ENCODE assay signal across 22 mouse cellular contexts in the genomic region with DNA sequence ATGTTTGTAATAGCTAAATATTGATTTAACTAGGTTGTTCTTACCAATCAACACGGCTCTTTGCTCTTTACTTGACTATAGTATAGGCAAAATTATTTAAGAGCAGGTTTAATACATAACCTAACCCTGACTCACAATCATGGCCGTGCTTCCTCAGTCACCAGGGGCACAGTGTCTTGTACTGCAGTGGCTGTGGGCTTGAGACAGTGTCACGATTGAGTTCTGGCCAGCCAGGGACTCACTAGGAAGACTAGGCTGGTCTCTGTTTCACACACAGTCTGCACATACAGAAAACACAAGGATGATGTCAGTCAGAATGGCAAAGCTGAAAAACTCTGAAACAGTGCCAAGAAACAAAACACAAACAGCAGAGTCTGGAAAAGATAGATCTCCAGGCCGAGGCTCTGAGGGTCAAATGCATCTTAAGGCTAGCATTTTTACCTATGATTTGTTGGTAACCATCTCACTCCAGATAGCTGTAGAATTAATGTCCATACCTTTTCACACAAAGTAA. TPM values are rescaled to one million over a fixed set of nuclear protein-coding genes. Genes with fewer than 3 reads are reported as not detected.
DNase-seq lines count a peak whose midpoint lies in the region; ATAC-seq and TF ChIP-seq lines count a peak whose summit lies in the region.
"Had no signal": no experiment of that assay in that cellular context is flagged by ENCODE, and none has a peak within 500 bp of the region (broad histone marks: within the 10 kb centered on the region; RNA-seq: fewer than 3 reads in every experiment).

No protein-coding gene starts in this region.

- DNase-seq in cerebellum, adult 8-10 months, result peak; percentile 11
- DNase-seq in cerebellum, postnatal 4 days (ENCODE audit: low spot score in 2 of 2), result no peak
- peak; percentile 3 for DNase-seq in forebrain, postnatal 0 days
- no peak for DNase-seq in heart, postnatal 14 days
- peak; percentile 4 for DNase-seq in midbrain, embryonic 14.5 days
- DNase-seq: adrenal gland, adult 8-10 months; cerebellum, adult 11-12 months; gastrocnemius, postnatal 14 days; heart, postnatal 36 days; kidney, adult 18-20 months; layer of hippocampus, postnatal 36 days; liver, embryonic 13.5 days; right cerebral cortex, postnatal 25 days had no signal

- no peak overlapping the region for H3K4me3 ChIP-seq in forebrain, postnatal 0 days (ENCODE audit: low read depth, low read length)
- no peak overlapping the region for H3K4me3 ChIP-seq in forebrain, embryonic 16.5 days (replicated peaks; ENCODE audit: low read length)
- no peak overlapping the region for H3K4me3 ChIP-seq in heart, embryonic 16.5 days (ENCODE audit: low read length)
- H3K4me3 ChIP-seq in midbrain, embryonic 14.5 days (replicated peaks; ENCODE audit: low read depth, low read length), result no peak overlapping the region
- H3K4me3 ChIP-seq in midbrain, embryonic 15.5 days, result no peak overlapping the region
- H3K4me3 ChIP-seq: embryonic facial prominence, embryonic 13.5 days; layer of hippocampus, adult 2 months; limb, embryonic 13.5 days; liver, embryonic 13.5 days; lung, embryonic 15.5 days; megakaryocyte, embryonic 14.5 days had no signal

- ATAC-seq in forebrain, postnatal 0 days, result no peak
- no peak for ATAC-seq in forebrain, embryonic 16.5 days
- ATAC-seq in heart, embryonic 16.5 days (replicated peaks; ENCODE audit: extremely low read depth, insufficient read depth, low FRiP score), result 0 out of 2 replicates have a peak, but pooled peaks have one; percentile 45
- ATAC-seq in midbrain, embryonic 14.5 days (ENCODE audit: low FRiP score, low TSS enrichment), result no peak
- ATAC-seq in midbrain, embryonic 15.5 days (replicated peaks), result no peak

- no peak overlapping the region for H3K4me2 ChIP-seq in forebrain, postnatal 0 days (ENCODE audit: low read depth)
- no peak overlapping the region for H3K4me2 ChIP-seq in forebrain, embryonic 16.5 days (ENCODE audit: low read length)
- no peak overlapping the region for H3K4me2 ChIP-seq in heart, embryonic 16.5 days (ENCODE audit: low read depth, low read length)
- no peak overlapping the region for H3K4me2 ChIP-seq in midbrain, embryonic 14.5 days (ENCODE audit: low read length)
- H3K4me2 ChIP-seq in midbrain, embryonic 15.5 days, result no peak overlapping the region
- H3K4me2 ChIP-seq: embryonic facial prominence, embryonic 13.5 days; limb, embryonic 13.5 days; liver, embryonic 13.5 days; lung, embryonic 15.5 days had no signal

- 63% methylated on average over 4 of the region's 4 CpGs for WGBS in forebrain, postnatal 0 days
- WGBS in forebrain, embryonic 16.5 days, result 53% methylated on average over 4 of the region's 4 CpGs
- 48% methylated on average over 4 of the region's 4 CpGs for WGBS in heart, embryonic 16.5 days
- 87% methylated on average over 4 of the region's 4 CpGs for WGBS in midbrain, embryonic 14.5 days
- WGBS in midbrain, embryonic 15.5 days, result 85% methylated on average over 4 of the region's 4 CpGs

- intact Hi-C loops in heart, postnatal 14 days (cut with DNase I), result no loop called here

- no peaks in the 10 kb centered on the region for H3K9me3 ChIP-seq in forebrain, postnatal 0 days (ENCODE audit: low read length)
- H3K9me3 ChIP-seq in forebrain, embryonic 16.5 days (ENCODE audit: control insufficient read depth, low read length), result no peaks in the 10 kb centered on the region
- peaks cover 5% of the 10 kb centered on the region; the same call in 1 of the 2 replicates for H3K9me3 ChIP-seq in heart, embryonic 16.5 days (replicated peaks; ENCODE audit: control insufficient read depth, low read length)
- H3K9me3 ChIP-seq in midbrain, embryonic 14.5 days (ENCODE audit: control insufficient read depth, low read length), result no peaks in the 10 kb centered on the region
- H3K9me3 ChIP-seq in midbrain, embryonic 15.5 days, result no peaks in the 10 kb centered on the region

- H3K27me3 ChIP-seq in forebrain, postnatal 0 days (ENCODE audit: insufficient read depth, low read length), result no peaks in the 10 kb centered on the region
- no peaks in the 10 kb centered on the region for H3K27me3 ChIP-seq in forebrain, embryonic 16.5 days (replicated peaks; ENCODE audit: control insufficient read depth, insufficient read depth, low read length)
- no peaks in the 10 kb centered on the region for H3K27me3 ChIP-seq in heart, embryonic 16.5 days (ENCODE audit: control insufficient read depth, insufficient read depth, low read length)
- H3K27me3 ChIP-seq in midbrain, embryonic 14.5 days (ENCODE audit: control insufficient read depth, insufficient read depth, low read length), result no peaks in the 10 kb centered on the region
- no peaks in the 10 kb centered on the region for H3K27me3 ChIP-seq in midbrain, embryonic 15.5 days (replicated peaks)
- H3K27me3 ChIP-seq: embryonic facial prominence, embryonic 13.5 days; limb, embryonic 13.5 days; liver, embryonic 13.5 days; lung, embryonic 15.5 days; megakaryocyte, embryonic 14.5 days had no signal

- no peaks in the 10 kb centered on the region for H3K4me1 ChIP-seq in forebrain, postnatal 0 days (ENCODE audit: insufficient read depth)
- peaks cover 3% of the 10 kb centered on the region for H3K4me1 ChIP-seq in forebrain, embryonic 16.5 days (replicated peaks; ENCODE audit: control insufficient read depth, insufficient read depth, low read length)
- H3K4me1 ChIP-seq in heart, embryonic 16.5 days (ENCODE audit: control insufficient read depth, insufficient read depth, low read length), result peaks cover 12% of the 10 kb centered on the region
- H3K4me1 ChIP-seq in midbrain, embryonic 14.5 days (ENCODE audit: control insufficient read depth, insufficient read depth, low read length), result no peaks in the 10 kb centered on the region
- H3K4me1 ChIP-seq in midbrain, embryonic 15.5 days, result no peaks in the 10 kb centered on the region
- H3K4me1 ChIP-seq: embryonic facial prominence, embryonic 13.5 days; limb, embryonic 13.5 days; liver, embryonic 13.5 days; lung, embryonic 15.5 days had no signal

- H3K27ac ChIP-seq in forebrain, postnatal 0 days (ENCODE audit: low read depth, low read length), result no peak overlapping the region
- H3K27ac ChIP-seq in forebrain, embryonic 16.5 days (ENCODE audit: low read length), result no peak overlapping the region
- H3K27ac ChIP-seq in heart, embryonic 16.5 days (ENCODE audit: low read length), result peak overlapping the region; percentile 77
- no peak overlapping the region for H3K27ac ChIP-seq in midbrain, embryonic 14.5 days (replicated peaks; ENCODE audit: low read depth, low read length)
- H3K27ac ChIP-seq in midbrain, embryonic 15.5 days, result no peak overlapping the region
- H3K27ac ChIP-seq: embryonic facial prominence, embryonic 13.5 days; kidney, postnatal 0 days; layer of hippocampus, adult 2 months; limb, embryonic 13.5 days; liver, embryonic 13.5 days; lung, embryonic 15.5 days had no signal

- no peak overlapping the region for H3K9ac ChIP-seq in forebrain, postnatal 0 days
- H3K9ac ChIP-seq in forebrain, embryonic 16.5 days (replicated peaks; ENCODE audit: low read depth, low read length), result no peak overlapping the region
- 0 out of 2 replicates have a peak overlapping the region, but pooled peaks have one; percentile 29 for H3K9ac ChIP-seq in heart, embryonic 16.5 days (ENCODE audit: low read length)
- H3K9ac ChIP-seq in midbrain, embryonic 14.5 days (replicated peaks; ENCODE audit: low read length), result no peak overlapping the region
- H3K9ac ChIP-seq in midbrain, embryonic 15.5 days, result no peak overlapping the region
- H3K9ac ChIP-seq: embryonic facial prominence, embryonic 13.5 days; limb, embryonic 13.5 days; liver, embryonic 13.5 days; lung, embryonic 15.5 days had no signal

- TF ChIP-seq CTCF in forebrain, postnatal 0 days (IDR thresholded peaks at IDR 0.05; ENCODE audit: low read depth), result no peak

- no peaks in the 10 kb centered on the region for H3K36me3 ChIP-seq in forebrain, postnatal 0 days (ENCODE audit: insufficient read depth)
- no peaks in the 10 kb centered on the region for H3K36me3 ChIP-seq in forebrain, embryonic 16.5 days (ENCODE audit: control insufficient read depth, insufficient read depth)
- H3K36me3 ChIP-seq in heart, embryonic 16.5 days (ENCODE audit: control insufficient read depth, insufficient read depth), result peaks cover 8% of the 10 kb centered on the region
- H3K36me3 ChIP-seq in midbrain, embryonic 14.5 days (ENCODE audit: control insufficient read depth, insufficient read depth, low read length), result no peaks in the 10 kb centered on the region
- H3K36me3 ChIP-seq in midbrain, embryonic 15.5 days (replicated peaks), result no peaks in the 10 kb centered on the region

RNA-seq across cellular contexts. Expression of gene Frg2f1, which starts 27.1 kb away (rescaled TPM):
- 14.2 and 36.5 TPM in 2 replicates for total RNA-seq in forebrain, postnatal 0 days (2014; rRNA removed)
- polyA plus RNA-seq in forebrain, postnatal 0 days (2015; fragmentation: Nextera tagmentation; extraction: Ambion mirVana), result 9.0 and 11.3 TPM in 2 replicates
- 5.3 and 8.6 TPM in 2 replicates for polyA plus RNA-seq in forebrain, embryonic 16.5 days (2015; fragmentation: Nextera tagmentation; extraction: Ambion mirVana)
- polyA plus RNA-seq in heart, embryonic 16.5 days (2015; fragmentation: Nextera tagmentation; extraction: Ambion mirVana), result 3.1 and 5.6 TPM in 2 replicates
- total RNA-seq in heart, postnatal 14 days (2021), result 1 to 10 TPM; 4.2 to 6.7 TPM
- polyA plus RNA-seq in midbrain, embryonic 14.5 days (2014; fragmentation: Nextera tagmentation; extraction: Ambion mirVana), result 8.6 and 9.5 TPM in 2 replicates
- 9.9 and 13.3 TPM in 2 replicates for polyA plus RNA-seq in midbrain, embryonic 15.5 days (2015; fragmentation: Nextera tagmentation; extraction: Ambion mirVana)

RNA-seq across cellular contexts. Expression of gene Foxj3, which starts 29.6 kb away (rescaled TPM):
- 38.4 and 52.7 TPM in 2 replicates for total RNA-seq in forebrain, postnatal 0 days (2014; rRNA removed)
- polyA plus RNA-seq in forebrain, postnatal 0 days (2015; fragmentation: Nextera tagmentation; extraction: Ambion mirVana), result 17.4 and 25.2 TPM in 2 replicates
- polyA plus RNA-seq in forebrain, embryonic 16.5 days (2015; fragmentation: Nextera tagmentation; extraction: Ambion mirVana), result 39.0 and 41.4 TPM in 2 replicates
- 20.2 and 21.5 TPM in 2 replicates for polyA plus RNA-seq in heart, embryonic 16.5 days (2015; fragmentation: Nextera tagmentation; extraction: Ambion mirVana)
- 10 to 100 TPM; 26.5 to 32.7 TPM for total RNA-seq in heart, postnatal 14 days (2021)
- 18.6 and 31.6 TPM in 2 replicates for polyA plus RNA-seq in midbrain, embryonic 14.5 days (2014; fragmentation: Nextera tagmentation; extraction: Ambion mirVana)
- 34.5 and 38.2 TPM in 2 replicates for polyA plus RNA-seq in midbrain, embryonic 15.5 days (2015; fragmentation: Nextera tagmentation; extraction: Ambion mirVana)

Comparison
In these comparisons a context has a peak if more than half of its experiments do, and no peak if none do; other contexts are left out.
1. DNase-seq: peak in cerebellum, adult 8-10 months (single experiment), forebrain, postnatal 0 days (single experiment) and midbrain, embryonic 14.5 days (single experiment); none in cerebellum, postnatal 4 days (0 of 2) and heart, postnatal 14 days (0 of 2).